Mouse (Mus musculus) ES-CJ7 (cell line): Measurements from ENCODE around the gene Rgs12.
A peak's percentile ranks its signal among the peaks of the same experiment; 100 is the strongest.

Experiments used
- DNase-seq: peaks from one replicate; pipeline ENCODE4 v3.0.0; 2011; ENCODE audit warnings: low read depth, low spot score

Gene Rgs12

DNA sequence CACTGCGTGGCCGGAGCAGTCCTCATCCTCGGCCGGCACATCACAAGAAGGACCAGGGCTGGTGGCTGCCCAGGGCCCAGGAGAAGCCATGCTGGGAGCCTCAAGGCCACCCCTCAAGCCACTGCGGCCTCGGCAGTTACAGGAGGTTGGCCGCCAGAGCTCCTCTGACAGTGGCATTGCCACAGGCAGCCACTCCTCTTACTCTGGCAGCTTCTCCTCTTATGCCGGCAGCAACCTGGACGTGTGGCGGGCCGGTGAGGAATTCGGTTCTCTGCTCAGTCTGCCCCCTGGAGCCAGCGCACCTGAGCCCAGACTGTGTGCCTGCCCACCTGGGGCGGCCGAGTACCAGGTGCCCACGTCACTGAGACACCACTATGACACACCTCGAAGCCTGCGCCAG, 129.9 kb downstream of the Rgs12 start:
- no peak for DNase-seq

DNA sequence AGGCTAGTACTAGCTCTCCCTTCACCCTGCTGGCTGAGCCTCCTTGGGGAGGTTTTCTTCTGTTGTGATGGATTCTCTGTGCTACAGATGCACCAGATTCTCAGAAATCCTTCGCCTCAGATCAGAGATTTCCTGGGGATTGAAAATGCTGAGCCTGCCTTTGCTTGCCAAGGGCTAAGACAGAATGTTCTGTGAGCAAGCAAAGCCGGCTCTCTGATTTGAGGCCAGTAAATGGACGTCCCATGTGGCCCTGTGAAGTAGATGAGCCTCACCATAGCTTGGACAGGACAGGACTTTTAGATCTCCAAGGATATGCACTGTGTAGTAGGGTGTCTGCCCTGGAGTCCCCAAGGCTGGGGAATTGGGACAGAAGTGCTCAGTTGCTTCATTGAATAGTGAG, 135.7 kb downstream of the Rgs12 start:
- no peak for DNase-seq

DNA sequence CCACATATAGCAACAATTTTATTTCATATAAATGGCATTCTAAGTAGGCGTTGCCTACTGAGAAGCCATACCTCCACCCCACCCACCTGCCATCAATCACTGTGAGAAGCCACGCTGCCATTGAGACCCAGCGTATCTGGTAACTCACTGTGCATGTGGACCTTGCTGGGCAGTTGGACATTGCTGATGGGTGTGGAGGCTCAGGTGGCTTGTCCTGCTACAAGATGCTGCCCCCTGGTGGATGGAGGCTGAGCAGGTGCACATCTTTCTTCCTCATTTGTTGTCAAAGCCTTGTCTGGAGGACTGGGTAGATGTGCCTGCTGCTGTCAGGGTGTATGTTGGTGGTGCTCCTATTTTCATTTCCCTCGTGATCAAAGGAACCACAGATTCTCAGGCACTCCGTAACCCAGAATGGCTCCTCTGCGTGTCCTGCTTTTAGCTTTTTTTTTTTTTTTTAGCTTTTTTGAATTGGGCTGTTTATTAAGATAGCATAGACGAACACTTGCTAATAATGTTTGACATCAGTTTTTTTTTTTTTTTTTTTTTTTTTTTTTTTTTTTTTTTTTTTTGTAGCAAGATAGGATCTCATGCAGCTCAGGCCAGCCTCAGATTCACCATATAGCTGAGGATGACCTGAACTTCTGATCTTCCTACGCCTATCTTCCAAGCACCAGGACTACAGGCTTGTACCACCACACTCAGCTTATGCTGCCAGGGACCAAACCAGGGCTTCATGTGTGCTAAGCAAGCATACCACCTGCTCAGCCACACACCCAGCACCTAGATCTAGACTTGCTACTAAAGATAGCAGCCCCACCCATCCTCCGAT, 139.8 kb downstream of the Rgs12 start:
- DNase-seq = peak; percentile 85
